Mouse (Mus musculus) kidney, embryonic 14.5 days (tissue): ENCODE measurements around the gene Arhgap5. TPM values are rescaled to one million over a fixed set of nuclear protein-coding genes. Genes with fewer than 3 reads are reported as not detected.

Experiments
- ATAC-seq: fragments of 200-750 bp; cut with Nextera tagmentation; 2 replicates; pipeline ENCODE4 v1.8.0; 2017; ENCODE audit warnings: moderate number of reproducible peaks, mild to moderate bottlenecking, moderate TSS enrichment, moderate library complexity; ENCODE audit not compliant: low FRiP score, low TSS enrichment
- H3K27ac ChIP-seq: fragments of 300-500 bp; sonication (generic); 2 replicates; pipeline ENCODE4 v1.5.1; 2014; ENCODE audit warnings: low read depth, mild to moderate bottlenecking, low read length, moderate library complexity, mixed read lengths
- H3K27me3 ChIP-seq: fragments of 300-500 bp; sonication (generic); 2 replicates; pipeline ENCODE4 v1.6.1; 2014; ENCODE audit warnings: mild to moderate bottlenecking, low read length; ENCODE audit not compliant: control insufficient read depth, insufficient read depth
- H3K36me3 ChIP-seq: fragments of 300-500 bp; sonication (generic); 2 replicates; pipeline ENCODE4 v1.6.1; 2014; ENCODE audit warnings: low read length, mixed read lengths; ENCODE audit not compliant: control insufficient read depth, insufficient read depth
- H3K4me1 ChIP-seq: fragments of 300-500 bp; sonication (generic); 2 replicates; pipeline ENCODE4 v1.6.1; 2014; ENCODE audit warnings: low read length, mixed read lengths; ENCODE audit not compliant: control insufficient read depth, insufficient read depth
- H3K4me2 ChIP-seq: fragments of 300-500 bp; sonication (generic); replicated peaks from 2 replicates; pipeline ENCODE4 v1.6.1; 2014; ENCODE audit warnings: low read depth, mild to moderate bottlenecking, low read length
- H3K4me3 ChIP-seq: fragments of 300-500 bp; sonication (generic); 2 replicates; pipeline ENCODE4 v1.5.1; 2014; ENCODE audit warnings: mild to moderate bottlenecking, low read length
- H3K9ac ChIP-seq: fragments of 300-500 bp; sonication (generic); 2 replicates; pipeline ENCODE4 v1.6.1; 2014; ENCODE audit warnings: low read depth, mild to moderate bottlenecking, low read length, moderate library complexity
- H3K9me3 ChIP-seq: fragments of 300-500 bp; sonication (generic); 2 replicates; pipeline ENCODE4 v1.6.1; 2016; ENCODE audit warnings: low read length; ENCODE audit not compliant: control insufficient read depth
- WGBS: fragments of 180-500 bp; shearing (Covaris S2); extraction: QIAGEN DNeasy Blood & Tissue Kit; methylation state at CpG from one replicate; pipeline ENCODE4 v1.1.7; 2014; 5-methylcytosine and 5-hydroxymethylcytosine counted together
- polyA plus RNA-seq: library from polyadenylated mRNA; unstranded; fragments of >200 nt; fragmentation: Nextera tagmentation; extraction: Ambion mirVana; gene quantifications from 2 replicates; pipeline ENCODE4 v1.2.1, GENCODE M21; 2014

Gene Arhgap5
- 55.9 and 56.3 TPM in 2 replicates for polyA plus RNA-seq

GRCm38 (mm10) chr12:52503456-52504320 is at the start of gene Arhgap5:
Gene Arhgap5 (plus strand): TSS chr12:52503972.
- WGBS = under 1% methylated on average over 68 of the region's 119 CpGs
- Histone ChIP-seq H3K4me1 (peaks cover 13% of the 10 kb centered on the region), H3K9me3 (no peaks in the 10 kb centered on the region), H3K9ac (peak within 1 kb of the TSS; percentile 99), H3K27ac (peak within 1 kb of the TSS; percentile 99), H3K4me2 (peak within 1 kb of the TSS; percentile 62), H3K4me3 (peak within 1 kb of the TSS; percentile 98), H3K36me3 (no peaks in the 10 kb centered on the region), H3K27me3 (no peaks in the 10 kb centered on the region)
- peak; percentile 98 for ATAC-seq

- no peak overlapping the region for H3K9ac ChIP-seq
- H3K36me3 ChIP-seq = no peaks in the 10 kb centered on the region
- H3K27ac ChIP-seq = no peak overlapping the region
- no peaks in the 10 kb centered on the region for H3K27me3 ChIP-seq
- no peak overlapping the region for H3K4me3 ChIP-seq
- ATAC-seq = no peak
- no peaks in the 10 kb centered on the region for H3K4me1 ChIP-seq
- no peaks in the 10 kb centered on the region for H3K9me3 ChIP-seq
- H3K4me2 ChIP-seq = no peak overlapping the region
These were observed 39.2 kb upstream of the Arhgap5 start for GRCm38 (mm10) chr12:52464593-52464992.

GRCm38 (mm10) chr12:52471621-52472020 is 32.2 kb upstream of the Arhgap5 start:
- Histone ChIP-seq H3K4me3 (no peak overlapping the region), H3K27ac (no peak overlapping the region), H3K9ac (no peak overlapping the region), H3K4me1 (no peaks in the 10 kb centered on the region), H3K36me3 (no peaks in the 10 kb centered on the region), H3K27me3 (no peaks in the 10 kb centered on the region), H3K9me3 (no peaks in the 10 kb centered on the region), H3K4me2 (no peak overlapping the region)
- ATAC-seq = no peak
- 86% methylated on average over 4 of the region's 4 CpGs for WGBS

- Histone ChIP-seq H3K36me3 (no peaks in the 10 kb centered on the region), H3K4me3 (no peak overlapping the region), H3K9me3 (no peaks in the 10 kb centered on the region), H3K9ac (no peak overlapping the region), H3K4me2 (peak overlapping the region; percentile 24; the same call in 1 of the 2 replicates), H3K4me1 (no peaks in the 10 kb centered on the region), H3K27ac (no peak overlapping the region), H3K27me3 (no peaks in the 10 kb centered on the region)
- WGBS = 59% methylated on average over 18 of the region's 18 CpGs
- no peak for ATAC-seq
These were observed 29.5 kb upstream of the Arhgap5 start for GRCm38 (mm10) chr12:52473988-52474968.

- H3K4me1 ChIP-seq = no peaks in the 10 kb centered on the region
- no peak overlapping the region for H3K27ac ChIP-seq
- no peak for ATAC-seq
- H3K4me2 ChIP-seq = no peak overlapping the region
- no peaks in the 10 kb centered on the region for H3K36me3 ChIP-seq
- no peak overlapping the region for H3K4me3 ChIP-seq
- H3K9ac ChIP-seq = no peak overlapping the region
- 38% methylated on average over 6 of the region's 6 CpGs for WGBS
- no peaks in the 10 kb centered on the region for H3K27me3 ChIP-seq
- no peaks in the 10 kb centered on the region for H3K9me3 ChIP-seq
These were observed 27.7 kb upstream of the Arhgap5 start for GRCm38 (mm10) chr12:52476036-52476435.

- no peak for ATAC-seq
- H3K4me3 ChIP-seq = no peak overlapping the region
- no peaks in the 10 kb centered on the region for H3K27me3 ChIP-seq
- H3K4me2 ChIP-seq = no peak overlapping the region
- H3K9me3 ChIP-seq = no peaks in the 10 kb centered on the region
- WGBS = 80% methylated on average over 8 of the region's 8 CpGs
- no peaks in the 10 kb centered on the region for H3K4me1 ChIP-seq
- H3K36me3 ChIP-seq = no peaks in the 10 kb centered on the region
- no peak overlapping the region for H3K9ac ChIP-seq
- no peak overlapping the region for H3K27ac ChIP-seq
These were observed 25.2 kb upstream of the Arhgap5 start for GRCm38 (mm10) chr12:52478611-52479010.

- H3K9me3 ChIP-seq = no peaks in the 10 kb centered on the region
- H3K36me3 ChIP-seq = no peaks in the 10 kb centered on the region
- H3K27me3 ChIP-seq = no peaks in the 10 kb centered on the region
- no peak overlapping the region for H3K4me2 ChIP-seq
- H3K4me1 ChIP-seq = no peaks in the 10 kb centered on the region
- no peak overlapping the region for H3K27ac ChIP-seq
- no peak overlapping the region for H3K9ac ChIP-seq
- WGBS = 72% methylated on average over 6 of the region's 6 CpGs
- H3K4me3 ChIP-seq = no peak overlapping the region
- ATAC-seq = no peak
These were observed 24.4 kb upstream of the Arhgap5 start for GRCm38 (mm10) chr12:52479323-52479722.

GRCm38 (mm10) chr12:52480851-52481250 is 22.9 kb upstream of the Arhgap5 start:
- Histone ChIP-seq H3K9ac (no peak overlapping the region), H3K27me3 (no peaks in the 10 kb centered on the region), H3K9me3 (no peaks in the 10 kb centered on the region), H3K4me3 (no peak overlapping the region), H3K4me2 (no peak overlapping the region), H3K4me1 (no peaks in the 10 kb centered on the region), H3K36me3 (no peaks in the 10 kb centered on the region), H3K27ac (no peak overlapping the region)
- ATAC-seq = no peak
- 87% methylated on average over 9 of the region's 9 CpGs for WGBS
